Mouse (Mus musculus) small intestine, adult 2 months (tissue): ENCODE measurements around the gene Prpf31.

Experiments used
- CTCF ChIP-seq: fragments of 200-500 bp; IDR thresholded peaks from 2 replicates; pipeline ENCODE4 v1.5.1; 2012; ENCODE audit warnings: low read depth, mild to moderate bottlenecking, control low read depth, inconsistent platforms, low read length, moderate library complexity, mixed read lengths; ENCODE audit not compliant: insufficient replicate concordance, insufficient read length; ENCODE audit errors: extremely low read depth
- POLR2A ChIP-seq: fragments of 200-500 bp; IDR thresholded peaks from 2 replicates; pipeline ENCODE4 v1.6.1; 2012; ENCODE audit warnings: low read depth, mild to moderate bottlenecking, control low read depth, inconsistent platforms, low read length, moderate library complexity

- TF ChIP-seq CTCF (no peak), POLR2A (no peak)
These were observed 44.0 kb upstream of the Prpf31 start for GRCm38 (mm10) chr7:3585763-3586162.
